Mouse (Mus musculus): ENCODE data around the gene Hk2. TPM values are rescaled to one million over a fixed set of nuclear protein-coding genes. Genes with fewer than 3 reads are reported as not detected.

Hk2 gene
- polyA plus RNA-seq, 1 experiment from 2014 or later = 25.4 TPM

- no peaks in the 10 kb centered on the region for H3K9me3 ChIP-seq
- H3K4me2 ChIP-seq = no peak overlapping the region
- H3K27me3 ChIP-seq = no peaks in the 10 kb centered on the region
- WGBS = 80% methylated on average over 4 of the region's 4 CpGs
- no peak overlapping the region for H3K4me3 ChIP-seq
- H3K4me1 ChIP-seq = no peaks in the 10 kb centered on the region
- H3K27ac ChIP-seq = no peak overlapping the region
- no peak for ATAC-seq (ENCODE audit: insufficient number of reproducible peaks, low FRiP score, low TSS enrichment, low read depth)
- no peaks in the 10 kb centered on the region for H3K36me3 ChIP-seq
- no peak overlapping the region for H3K9ac ChIP-seq
These were observed 9.7 kb upstream of the Hk2 start for GRCm38 (mm10) chr6:82783906-82784305.

DNA sequence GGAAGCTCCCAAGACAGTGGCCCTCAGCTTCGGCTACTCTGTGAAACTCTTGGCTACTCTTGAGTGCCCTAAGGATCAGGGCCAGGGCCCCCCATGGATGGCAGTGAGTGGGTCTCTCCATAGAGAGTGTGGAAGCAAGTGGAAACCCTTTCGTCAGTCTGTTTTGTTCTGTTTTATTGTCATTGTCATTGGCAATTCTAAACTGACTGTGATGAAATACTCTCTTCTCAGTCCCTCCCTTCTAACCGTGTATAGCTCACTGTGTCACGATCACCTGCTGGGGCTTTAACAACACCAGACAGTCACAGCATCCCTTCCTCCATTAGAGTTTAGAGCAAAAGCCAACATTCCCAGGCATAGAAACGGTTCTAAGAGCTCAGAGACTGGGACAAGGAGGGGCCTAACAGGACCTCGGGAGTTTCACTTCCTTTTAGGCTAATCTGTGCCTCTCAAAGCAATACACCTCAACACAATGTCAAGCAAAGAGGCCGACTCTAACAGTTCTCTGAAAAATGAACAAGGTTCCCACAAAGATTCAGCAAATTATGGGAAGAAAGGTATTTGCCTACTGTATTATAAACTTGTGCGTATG, 6.6 kb upstream of the Hk2 start:
- Histone ChIP-seq H3K4me3 (no peak overlapping the region), H3K4me1 (no peaks in the 10 kb centered on the region), H3K27me3 (no peaks in the 10 kb centered on the region), H3K27ac (no peak overlapping the region), H3K9me3 (no peaks in the 10 kb centered on the region), H3K4me2 (no peak overlapping the region), H3K36me3 (no peaks in the 10 kb centered on the region), H3K9ac (no peak overlapping the region)
- 60% methylated on average over 8 of the region's 8 CpGs for WGBS
- no peak for ATAC-seq (ENCODE audit: insufficient number of reproducible peaks, low FRiP score, low TSS enrichment, low read depth)

DNA sequence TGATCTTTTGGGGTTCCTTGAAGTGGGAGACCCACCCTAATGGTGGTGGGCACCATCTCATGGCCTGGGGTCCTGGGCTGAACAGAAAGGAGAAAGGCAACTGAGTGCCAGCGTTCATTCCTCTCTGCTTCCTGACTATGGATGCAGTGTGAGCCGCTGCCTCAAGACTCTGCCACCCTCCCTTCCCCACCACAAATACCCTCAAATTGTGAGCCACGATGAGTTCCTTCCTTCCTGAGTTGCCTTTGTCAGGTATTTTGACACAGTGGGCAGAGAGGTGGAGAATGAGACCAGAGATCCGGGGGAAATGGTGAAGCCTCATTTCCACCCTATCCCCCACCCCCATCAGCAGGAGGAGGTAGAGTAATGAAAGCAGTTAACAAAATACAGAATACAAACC, 6.1 kb upstream of the Hk2 start:
- Histone ChIP-seq H3K36me3 (no peaks in the 10 kb centered on the region), H3K4me1 (no peaks in the 10 kb centered on the region), H3K4me3 (no peak overlapping the region), H3K4me2 (no peak overlapping the region), H3K9ac (no peak overlapping the region), H3K27ac (no peak overlapping the region), H3K27me3 (no peaks in the 10 kb centered on the region), H3K9me3 (no peaks in the 10 kb centered on the region)
- WGBS = 61% methylated on average over 4 of the region's 4 CpGs
- ATAC-seq (ENCODE audit: insufficient number of reproducible peaks, low FRiP score, low TSS enrichment, low read depth) = no peak

DNA sequence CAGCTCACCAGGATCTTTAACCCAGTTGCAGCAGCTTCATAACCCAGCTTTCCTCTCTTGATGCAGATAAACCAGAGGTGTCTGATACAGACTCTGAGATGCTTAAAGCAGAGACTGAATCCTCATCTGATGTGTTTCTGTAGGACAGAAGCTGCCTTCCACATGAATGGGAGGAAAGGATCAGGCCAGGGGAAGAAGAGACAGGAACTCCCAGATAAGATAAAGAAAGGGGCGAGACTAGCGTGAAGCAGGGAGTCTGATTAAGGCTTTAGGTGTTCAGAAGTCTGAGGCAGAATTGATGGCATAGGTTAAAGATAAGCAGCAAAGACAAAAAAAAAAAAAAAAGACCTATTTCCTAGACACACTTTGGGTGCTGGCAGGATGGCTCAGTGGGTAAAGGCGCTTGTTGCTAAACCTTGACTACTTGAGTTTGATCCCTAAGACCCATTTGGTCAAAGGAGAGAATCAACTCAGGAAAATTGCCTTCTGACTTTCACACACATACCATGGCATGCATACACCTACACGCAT, 2.9 kb upstream of the Hk2 start:
- 79% methylated on average over 4 of the region's 4 CpGs for WGBS
- Histone ChIP-seq H3K4me1 (peaks cover 14% of the 10 kb centered on the region), H3K9me3 (no peaks in the 10 kb centered on the region), H3K4me3 (no peak overlapping the region), H3K9ac (no peak overlapping the region), H3K36me3 (no peaks in the 10 kb centered on the region), H3K27me3 (no peaks in the 10 kb centered on the region), H3K27ac (no peak overlapping the region), H3K4me2 (no peak overlapping the region)
- no peak for ATAC-seq (ENCODE audit: insufficient number of reproducible peaks, low FRiP score, low TSS enrichment, low read depth)

GRCm38 (mm10) chr6:82775386-82775785, 1.1 kb upstream of the Hk2 start:
- Histone ChIP-seq H3K27ac (no peak overlapping the region), H3K9me3 (no peaks in the 10 kb centered on the region), H3K4me1 (peaks cover 22% of the 10 kb centered on the region), H3K27me3 (no peaks in the 10 kb centered on the region), H3K4me2 (no peak overlapping the region), H3K36me3 (no peaks in the 10 kb centered on the region), H3K4me3 (no peak overlapping the region), H3K9ac (no peak overlapping the region)
- WGBS = 84% methylated on average over 6 of the region's 6 CpGs
- ATAC-seq (ENCODE audit: insufficient number of reproducible peaks, low FRiP score, low TSS enrichment, low read depth) = no peak

GRCm38 (mm10) chr6:82773261-82774131, 758 bp downstream of the Hk2 start:
- peak overlapping the region; percentile 82 for H3K27ac ChIP-seq
- peak overlapping the region; percentile 65 for H3K4me3 ChIP-seq
- peak; percentile 28; the same call in 1 of the 2 replicates for ATAC-seq (ENCODE audit: insufficient number of reproducible peaks, low FRiP score, low TSS enrichment, low read depth)
- WGBS = under 1% methylated on average over 68 of the region's 68 CpGs
- H3K9me3 ChIP-seq = no peaks in the 10 kb centered on the region
- peaks cover 25% of the 10 kb centered on the region for H3K4me1 ChIP-seq
- H3K9ac ChIP-seq = peak overlapping the region; percentile 47
- H3K27me3 ChIP-seq = no peaks in the 10 kb centered on the region
- no peaks in the 10 kb centered on the region for H3K36me3 ChIP-seq
- H3K4me2 ChIP-seq = peak overlapping the region; percentile 94

GRCm38 (mm10) chr6:82772451-82773101, 1.7 kb downstream of the Hk2 start:
- H3K36me3 ChIP-seq = no peaks in the 10 kb centered on the region
- no peak for ATAC-seq (ENCODE audit: insufficient number of reproducible peaks, low FRiP score, low TSS enrichment, low read depth)
- peak overlapping the region; percentile 94 for H3K4me2 ChIP-seq
- peaks cover 25% of the 10 kb centered on the region for H3K4me1 ChIP-seq
- WGBS = 2% methylated on average over 19 of the region's 19 CpGs
- peak overlapping the region; percentile 47 for H3K9ac ChIP-seq
- H3K9me3 ChIP-seq = no peaks in the 10 kb centered on the region
- no peaks in the 10 kb centered on the region for H3K27me3 ChIP-seq
- peak overlapping the region; percentile 82 for H3K27ac ChIP-seq
- H3K4me3 ChIP-seq = peak overlapping the region; percentile 65

- Histone ChIP-seq H3K4me2 (peak overlapping the region; percentile 94), H3K27me3 (no peaks in the 10 kb centered on the region), H3K9me3 (no peaks in the 10 kb centered on the region), H3K4me3 (peak overlapping the region; percentile 65), H3K4me1 (peaks cover 25% of the 10 kb centered on the region), H3K9ac (no peak overlapping the region), H3K36me3 (no peaks in the 10 kb centered on the region), H3K27ac (no peak overlapping the region)
- ATAC-seq (ENCODE audit: insufficient number of reproducible peaks, low FRiP score, low TSS enrichment, low read depth) = no peak
- 5% methylated on average over 10 of the region's 10 CpGs for WGBS
These were observed 2.3 kb downstream of the Hk2 start for GRCm38 (mm10) chr6:82771981-82772409.

DNA sequence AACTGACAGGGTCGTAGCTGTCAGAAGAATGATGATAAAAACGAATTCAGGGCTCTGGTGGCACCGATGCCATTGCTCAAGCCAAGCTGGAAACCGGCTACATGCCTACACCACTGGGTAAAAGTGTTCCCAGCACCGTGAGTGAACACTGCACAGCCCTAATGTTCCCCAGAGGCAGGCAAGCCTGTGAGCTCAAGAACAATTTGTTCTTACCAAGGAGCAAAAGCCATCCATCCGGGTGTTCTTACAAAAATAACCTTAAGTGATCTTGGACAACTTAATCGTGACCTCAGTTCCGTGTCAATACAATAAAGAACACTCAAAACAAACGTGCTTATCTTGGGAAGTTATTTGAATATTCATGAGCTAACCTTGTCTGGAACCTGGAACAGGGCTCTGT, 3.2 kb downstream of the Hk2 start:
- Histone ChIP-seq H3K4me2 (no peak overlapping the region), H3K4me1 (peaks cover 25% of the 10 kb centered on the region), H3K27me3 (no peaks in the 10 kb centered on the region), H3K36me3 (no peaks in the 10 kb centered on the region), H3K9me3 (no peaks in the 10 kb centered on the region), H3K4me3 (peak overlapping the region; percentile 65; the same call in 1 of the 2 replicates), H3K9ac (no peak overlapping the region), H3K27ac (no peak overlapping the region)
- no peak for ATAC-seq (ENCODE audit: insufficient number of reproducible peaks, low FRiP score, low TSS enrichment, low read depth)
- 65% methylated on average over 9 of the region's 9 CpGs for WGBS

DNA sequence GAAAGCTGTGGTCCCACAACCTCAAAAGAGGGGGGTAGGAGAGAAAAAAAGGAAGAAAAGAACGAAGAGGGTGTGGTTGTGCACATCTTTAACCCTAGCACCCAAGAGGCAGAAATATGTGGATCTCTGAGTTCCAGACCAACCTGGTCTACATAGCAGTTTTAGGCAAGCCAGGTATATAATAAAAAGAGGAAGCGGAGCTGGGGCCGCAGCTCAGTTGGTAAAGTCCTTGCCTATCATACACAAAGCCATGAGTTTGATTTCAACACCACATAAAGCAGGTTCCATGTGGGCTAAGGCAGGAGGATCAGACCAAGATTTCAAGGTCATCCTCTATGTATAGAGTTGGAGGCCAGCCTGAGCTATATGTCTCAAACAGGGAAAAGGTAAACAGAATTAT, 4.0 kb downstream of the Hk2 start:
- 78% methylated on average over 3 of the region's 3 CpGs for WGBS
- Histone ChIP-seq H3K27me3 (no peaks in the 10 kb centered on the region), H3K4me1 (peaks cover 25% of the 10 kb centered on the region), H3K36me3 (0 out of 2 replicates have a peak, but pooled peaks cover under 1% of the 10 kb centered on the region), H3K4me2 (no peak overlapping the region), H3K27ac (no peak overlapping the region), H3K4me3 (no peak overlapping the region), H3K9me3 (no peaks in the 10 kb centered on the region), H3K9ac (no peak overlapping the region)
- ATAC-seq (ENCODE audit: insufficient number of reproducible peaks, low FRiP score, low TSS enrichment, low read depth) = no peak

- Histone ChIP-seq H3K4me1 (peaks cover 21% of the 10 kb centered on the region), H3K9me3 (no peaks in the 10 kb centered on the region), H3K36me3 (0 out of 2 replicates have a peak, but pooled peaks cover 2% of the 10 kb centered on the region), H3K4me2 (no peak overlapping the region), H3K9ac (no peak overlapping the region), H3K27ac (no peak overlapping the region), H3K4me3 (no peak overlapping the region), H3K27me3 (no peaks in the 10 kb centered on the region)
- WGBS = 61% methylated on average over 5 of the region's 5 CpGs
- no peak for ATAC-seq (ENCODE audit: insufficient number of reproducible peaks, low FRiP score, low TSS enrichment, low read depth)
These were observed 4.5 kb downstream of the Hk2 start for GRCm38 (mm10) chr6:82769704-82770103.
